Mouse (Mus musculus): Measurements from ENCODE around the gene Ppif. TPM values are rescaled to one million over a fixed set of nuclear protein-coding genes. Genes with fewer than 3 reads are reported as not detected.

Ppif gene
- polyA plus RNA-seq (2012; rRNA removed; ENCODE audit: low replicate concordance), result 146 and 186 TPM in 2 replicates

DNA sequence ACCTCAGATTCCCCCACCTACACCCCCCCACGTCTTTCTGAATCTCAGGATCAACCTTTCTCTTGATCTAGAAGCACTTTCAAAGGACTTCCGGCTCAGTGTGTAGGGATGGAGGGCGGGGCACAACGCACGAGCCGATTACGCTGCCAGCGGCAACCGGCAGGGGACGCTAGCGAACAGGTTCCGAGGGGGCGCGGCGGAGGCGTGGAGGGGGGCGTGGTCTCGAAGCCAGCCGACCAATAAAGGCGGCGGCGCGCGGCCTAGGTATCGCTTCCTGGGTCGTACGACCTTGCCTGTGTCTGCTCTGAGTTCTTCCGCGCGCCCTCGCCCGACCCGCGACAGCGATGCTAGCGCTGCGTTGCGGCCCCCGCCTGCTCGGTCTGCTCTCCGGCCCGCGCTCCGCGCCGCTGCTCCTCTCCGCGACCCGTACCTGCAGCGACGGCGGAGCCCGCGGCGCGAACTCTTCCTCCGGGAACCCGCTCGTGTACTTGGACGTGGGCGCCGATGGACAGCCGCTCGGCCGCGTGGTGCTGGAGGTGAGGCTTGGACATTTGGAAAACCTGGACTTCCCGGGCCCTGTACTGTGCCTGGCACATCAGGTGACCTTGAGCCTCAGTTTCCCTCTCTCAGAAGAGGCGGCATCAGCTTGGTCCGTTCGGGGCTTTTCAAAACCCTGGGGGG is at the start of gene Ppif:
Gene Ppif, plus strand, starts transcription at position 267 of the 681 bp plus-strand sequence.

Other genes starting within 250 kb of the Ppif start
- gene Zmiz1, start 235.0 kb upstream of the Ppif start, polyA plus RNA-seq (2012; rRNA removed; ENCODE audit: low replicate concordance), result 37.7 and 41.0 TPM in 2 replicates
- gene Zcchc24, start 74.9 kb downstream of the Ppif start, polyA plus RNA-seq (2012; rRNA removed; ENCODE audit: low replicate concordance), result 8.3 and 9.9 TPM in 2 replicates
- 155 and 185 TPM in 2 replicates for gene Anxa11, start 148.0 kb downstream of the Ppif start, polyA plus RNA-seq (2012; rRNA removed; ENCODE audit: low replicate concordance)
- gene Plac9a, start 208.9 kb downstream of the Ppif start, polyA plus RNA-seq (2012; rRNA removed; ENCODE audit: low replicate concordance), result not detected in 2 replicates
- gene Tmem254a, start 233.5 kb downstream of the Ppif start, polyA plus RNA-seq (2012; rRNA removed; ENCODE audit: low replicate concordance), result 9.5 and 17.0 TPM in 2 replicates
- gene Cphx1, start 244.2 kb downstream of the Ppif start, polyA plus RNA-seq (2012; rRNA removed; ENCODE audit: low replicate concordance), result 0.07 TPM in 1 of 2 replicates, not detected in the other

Data from duodenum, adult 2 months (tissue).